Mouse (Mus musculus) neural tube, embryonic 11.5 days (tissue): ENCODE measurements around the gene Gm45623. TPM values are rescaled to one million over a fixed set of nuclear protein-coding genes. Genes with fewer than 3 reads are reported as not detected.

Experiments used
- ATAC-seq: fragments of 200-750 bp; cut with Nextera tagmentation; 2 replicates; pipeline ENCODE4 v1.8.0; 2017; ENCODE audit warnings: moderate number of reproducible peaks, mild to moderate bottlenecking, moderate TSS enrichment, moderate library complexity; ENCODE audit not compliant: insufficient read depth, low FRiP score, low TSS enrichment
- DNase-seq: peaks from one replicate; pipeline ENCODE4 v3.0.0-alpha.2; 2015; ENCODE audit warnings: low spot score
- H3K27ac ChIP-seq: fragments of 300-500 bp; sonication (generic); 2 replicates; pipeline ENCODE4 v1.5.1; 2014; ENCODE audit warnings: low read depth, mild to moderate bottlenecking, low read length
- H3K27me3 ChIP-seq: fragments of 300-500 bp; sonication (generic); 2 replicates; pipeline ENCODE4 v1.6.1; 2014; ENCODE audit warnings: mild to moderate bottlenecking, low read length, mixed read lengths; ENCODE audit not compliant: control insufficient read depth, insufficient read depth
- H3K36me3 ChIP-seq: fragments of 300-500 bp; sonication (generic); 2 replicates; pipeline ENCODE4 v1.6.1; 2014; ENCODE audit warnings: mild to moderate bottlenecking, low read length, moderate library complexity, mixed read lengths; ENCODE audit not compliant: control insufficient read depth, insufficient read depth
- H3K4me1 ChIP-seq: fragments of 300-500 bp; sonication (generic); 2 replicates; pipeline ENCODE4 v1.6.1; 2014; ENCODE audit warnings: low read length, mixed read lengths; ENCODE audit not compliant: control insufficient read depth, insufficient read depth
- H3K4me2 ChIP-seq: fragments of 300-500 bp; sonication (generic); 2 replicates; pipeline ENCODE4 v1.6.1; 2014; ENCODE audit warnings: low read depth, mild to moderate bottlenecking, moderate library complexity
- H3K4me3 ChIP-seq: fragments of 300-500 bp; sonication (generic); 2 replicates; pipeline ENCODE4 v1.5.1; 2014; ENCODE audit warnings: low read depth, low read length
- H3K9ac ChIP-seq: fragments of 300-500 bp; sonication (generic); 2 replicates; pipeline ENCODE4 v1.6.1; 2014; ENCODE audit warnings: mild to moderate bottlenecking, low read length
- H3K9me3 ChIP-seq: fragments of 300-500 bp; sonication (generic); 2 replicates; pipeline ENCODE4 v1.6.1; 2016; ENCODE audit warnings: low read length; ENCODE audit not compliant: control insufficient read depth
- WGBS: fragments of 180-500 bp; shearing (Covaris S2); extraction: QIAGEN DNeasy Blood & Tissue Kit; methylation state at CpG from one replicate; pipeline ENCODE4 v1.1.7; 2014; 5-methylcytosine and 5-hydroxymethylcytosine counted together
- polyA plus RNA-seq: library from polyadenylated mRNA; unstranded; fragments of >200 nt; fragmentation: Nextera tagmentation; extraction: Ambion mirVana; gene quantifications from 2 replicates; pipeline ENCODE4 v1.2.1, GENCODE M21; 2014

Gene Gm45623
- polyA plus RNA-seq, 1 experiment from 2014 or later = not detected

DNA sequence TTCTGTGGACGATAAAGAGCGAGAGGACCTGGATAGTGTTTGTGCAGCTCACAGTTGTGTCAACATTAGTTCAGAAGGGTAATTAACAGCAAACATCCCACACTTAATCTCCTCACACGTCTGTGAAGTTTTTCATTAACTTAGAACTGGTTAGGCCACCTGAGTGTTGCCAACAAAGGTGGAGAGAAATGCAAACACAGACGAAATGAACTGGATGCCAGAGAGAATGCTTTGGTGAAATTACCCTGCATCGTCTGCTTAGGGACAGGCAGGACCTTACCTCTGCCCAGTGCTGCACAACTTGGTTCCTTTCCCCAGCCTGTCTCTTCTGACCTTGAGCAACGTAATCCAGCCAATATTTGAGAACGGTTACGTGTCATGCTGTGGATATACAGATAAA is 6.1 kb downstream of the Gm45623 start:
- no peak for DNase-seq
- H3K27ac ChIP-seq = no peak overlapping the region
- H3K4me3 ChIP-seq = no peak overlapping the region
- no peaks in the 10 kb centered on the region for H3K4me1 ChIP-seq
- no peak for ATAC-seq
- no peaks in the 10 kb centered on the region for H3K9me3 ChIP-seq
- H3K9ac ChIP-seq = no peak overlapping the region
- H3K4me2 ChIP-seq = no peak overlapping the region
- 76% methylated on average over 8 of the region's 8 CpGs for WGBS
- peaks cover 18% of the 10 kb centered on the region for H3K27me3 ChIP-seq
- H3K36me3 ChIP-seq = no peaks in the 10 kb centered on the region; the same call in 1 of the 2 replicates

DNA sequence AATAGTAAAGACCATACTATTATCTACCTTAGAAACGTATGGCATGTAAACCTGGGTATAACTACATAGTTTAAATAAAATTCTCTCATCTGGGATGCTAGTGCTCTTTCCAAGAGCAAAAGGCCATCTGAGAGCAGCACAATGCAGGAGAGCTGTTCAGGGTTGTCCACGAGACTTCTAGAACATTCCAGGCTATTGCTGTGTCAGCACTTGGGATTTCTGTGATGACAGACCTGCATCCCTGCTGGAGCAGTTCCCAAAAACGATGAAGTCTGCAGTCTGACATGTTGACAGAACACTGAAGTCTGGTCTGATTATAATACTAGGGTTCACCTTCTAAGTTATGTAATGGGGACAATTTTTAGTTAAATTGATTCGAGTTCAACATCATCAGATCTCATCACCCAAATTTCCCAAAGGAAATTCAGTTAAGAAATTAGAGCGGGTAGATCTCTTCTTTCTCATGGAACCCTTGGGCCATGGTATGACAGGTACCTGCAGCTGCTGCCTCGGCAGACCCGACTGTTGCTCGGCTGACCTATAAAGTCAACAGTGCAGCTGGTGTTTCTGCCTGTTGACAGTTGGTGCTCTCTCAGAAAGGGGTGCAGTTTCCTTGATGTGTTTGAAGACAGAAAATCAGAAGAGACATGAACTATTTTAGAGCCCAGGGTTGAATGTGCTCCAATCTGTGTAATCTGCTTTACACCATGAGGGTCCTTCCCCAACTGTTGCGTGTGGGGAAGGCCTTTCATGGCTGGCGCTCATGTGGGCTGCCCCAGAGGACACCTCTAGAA is 6.7 kb downstream of the Gm45623 start:
- DNase-seq (no peak), ATAC-seq (no peak)
- 79% methylated on average over 10 of the region's 10 CpGs for WGBS
- no peak overlapping the region for H3K27ac ChIP-seq
- H3K4me3 ChIP-seq = no peak overlapping the region
- peaks cover 12% of the 10 kb centered on the region for H3K27me3 ChIP-seq
- H3K9ac ChIP-seq = no peak overlapping the region
- no peak overlapping the region for H3K4me2 ChIP-seq
- no peaks in the 10 kb centered on the region for H3K9me3 ChIP-seq
- no peaks in the 10 kb centered on the region for H3K4me1 ChIP-seq
- no peaks in the 10 kb centered on the region; the same call in 1 of the 2 replicates for H3K36me3 ChIP-seq

DNA sequence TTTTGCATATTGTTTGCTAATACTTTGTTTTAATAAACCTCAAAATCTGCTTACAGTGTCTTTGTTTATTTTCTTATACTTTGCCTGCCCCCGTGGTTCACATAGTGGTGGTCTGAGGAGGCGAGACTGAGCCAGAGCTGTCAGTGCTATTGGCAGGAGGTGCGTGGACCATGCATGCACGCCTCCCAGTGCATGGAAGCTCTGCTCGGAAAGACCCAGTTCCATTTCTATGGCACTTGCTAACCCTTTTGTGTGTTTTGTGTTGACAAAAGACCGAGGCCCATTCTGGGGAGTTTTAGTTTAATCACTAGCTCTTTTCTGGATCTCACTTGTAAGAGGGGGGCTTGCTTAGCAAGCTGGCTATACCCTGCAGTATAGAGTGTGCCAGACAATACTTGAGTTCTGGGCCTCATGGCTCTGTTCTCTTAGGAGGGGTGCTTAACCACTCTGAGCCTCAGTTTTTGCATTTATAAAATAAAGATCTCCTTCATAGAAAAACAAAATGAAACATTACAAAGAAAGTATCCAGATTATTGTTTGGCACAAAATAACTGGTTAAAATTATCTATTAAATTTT is 11.2 kb downstream of the Gm45623 start:
- ATAC-seq (no peak), DNase-seq (no peak)
- WGBS = 74% methylated on average over 6 of the region's 6 CpGs
- Histone ChIP-seq H3K27ac (no peak overlapping the region), H3K4me2 (no peak overlapping the region), H3K9me3 (no peaks in the 10 kb centered on the region), H3K36me3 (peaks cover 7% of the 10 kb centered on the region), H3K4me3 (no peak overlapping the region), H3K9ac (no peak overlapping the region), H3K27me3 (no peaks in the 10 kb centered on the region), H3K4me1 (no peaks in the 10 kb centered on the region)

DNA sequence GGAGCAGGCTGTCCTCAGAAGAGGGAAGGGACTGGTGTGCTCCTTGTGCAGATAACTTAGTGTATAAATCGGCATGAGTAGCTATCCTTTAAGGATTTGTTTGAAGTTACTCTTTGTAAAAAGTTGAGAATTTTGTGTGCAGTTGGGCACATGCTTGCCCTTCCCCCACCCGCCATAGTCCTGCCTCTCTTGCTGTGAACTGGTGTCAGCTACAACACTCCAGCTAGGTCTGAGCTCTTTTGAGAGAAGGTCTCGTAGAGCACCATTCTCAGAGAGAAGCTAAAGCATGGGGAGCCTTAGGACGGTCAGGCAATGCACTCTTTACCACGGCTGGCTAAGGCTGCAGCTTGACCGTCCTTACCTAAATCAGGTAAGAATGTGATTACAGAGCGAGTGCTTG is 11.9 kb downstream of the Gm45623 start:
- no peaks in the 10 kb centered on the region for H3K4me1 ChIP-seq
- DNase-seq (no peak), ATAC-seq (no peak)
- peaks cover 9% of the 10 kb centered on the region for H3K36me3 ChIP-seq
- no peak overlapping the region for H3K9ac ChIP-seq
- H3K4me3 ChIP-seq = no peak overlapping the region
- H3K4me2 ChIP-seq = no peak overlapping the region
- no peak overlapping the region for H3K27ac ChIP-seq
- H3K9me3 ChIP-seq = no peaks in the 10 kb centered on the region
- no peaks in the 10 kb centered on the region for H3K27me3 ChIP-seq
- 89% methylated on average over 7 of the region's 7 CpGs for WGBS

DNA sequence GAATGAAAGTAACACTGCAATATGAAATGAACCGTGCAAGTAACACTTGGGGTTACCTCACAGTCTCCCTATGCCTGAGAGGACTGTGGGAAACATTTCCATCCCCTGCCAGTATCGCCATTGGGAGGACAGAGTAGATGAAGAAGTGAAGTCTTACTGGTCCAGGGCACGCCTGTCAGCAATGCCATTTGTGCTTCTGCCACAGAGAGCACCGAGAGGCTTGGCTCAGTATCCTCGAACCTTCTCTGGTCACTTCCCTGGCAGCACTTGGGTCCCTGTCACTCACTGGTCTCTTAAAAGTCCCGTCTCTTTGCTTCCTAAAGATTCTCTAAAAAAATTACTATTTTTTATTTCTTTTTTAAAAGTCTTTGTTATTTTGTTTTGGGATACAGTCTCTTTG is 13.1 kb downstream of the Gm45623 start:
- no peaks in the 10 kb centered on the region for H3K9me3 ChIP-seq
- DNase-seq (no peak), ATAC-seq (no peak)
- no peaks in the 10 kb centered on the region for H3K27me3 ChIP-seq
- no peaks in the 10 kb centered on the region for H3K4me1 ChIP-seq
- no peak overlapping the region for H3K4me2 ChIP-seq
- no peak overlapping the region for H3K27ac ChIP-seq
- peaks cover 9% of the 10 kb centered on the region for H3K36me3 ChIP-seq
- WGBS = 86% methylated on average over 6 of the region's 6 CpGs
- no peak overlapping the region for H3K9ac ChIP-seq
- no peak overlapping the region for H3K4me3 ChIP-seq

DNA sequence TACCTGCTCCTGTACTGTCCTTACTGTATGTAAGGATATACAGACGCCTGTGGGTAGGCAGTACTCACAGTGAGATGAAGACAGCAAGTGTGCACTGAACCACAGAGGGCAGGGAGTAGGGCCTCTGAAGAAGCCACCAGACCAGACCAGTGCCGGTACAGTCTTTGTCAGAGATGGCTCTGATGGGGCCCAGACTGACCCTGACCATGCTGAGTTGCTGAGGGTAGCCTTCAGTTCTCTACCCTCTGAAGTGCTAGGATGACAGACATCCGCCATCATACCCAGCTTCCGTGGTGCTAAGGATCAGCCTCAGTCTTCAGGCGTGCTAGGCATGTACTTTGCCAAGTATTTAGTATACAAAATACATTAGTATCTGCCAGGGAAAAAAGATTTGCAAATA is 14.1 kb downstream of the Gm45623 start:
- ATAC-seq = no peak
- Histone ChIP-seq H3K4me2 (no peak overlapping the region), H3K4me3 (no peak overlapping the region), H3K4me1 (no peaks in the 10 kb centered on the region), H3K9ac (no peak overlapping the region), H3K36me3 (peaks cover 9% of the 10 kb centered on the region), H3K9me3 (no peaks in the 10 kb centered on the region), H3K27ac (no peak overlapping the region), H3K27me3 (no peaks in the 10 kb centered on the region)
- no peak for DNase-seq
- 93% methylated on average over 5 of the region's 5 CpGs for WGBS

DNA sequence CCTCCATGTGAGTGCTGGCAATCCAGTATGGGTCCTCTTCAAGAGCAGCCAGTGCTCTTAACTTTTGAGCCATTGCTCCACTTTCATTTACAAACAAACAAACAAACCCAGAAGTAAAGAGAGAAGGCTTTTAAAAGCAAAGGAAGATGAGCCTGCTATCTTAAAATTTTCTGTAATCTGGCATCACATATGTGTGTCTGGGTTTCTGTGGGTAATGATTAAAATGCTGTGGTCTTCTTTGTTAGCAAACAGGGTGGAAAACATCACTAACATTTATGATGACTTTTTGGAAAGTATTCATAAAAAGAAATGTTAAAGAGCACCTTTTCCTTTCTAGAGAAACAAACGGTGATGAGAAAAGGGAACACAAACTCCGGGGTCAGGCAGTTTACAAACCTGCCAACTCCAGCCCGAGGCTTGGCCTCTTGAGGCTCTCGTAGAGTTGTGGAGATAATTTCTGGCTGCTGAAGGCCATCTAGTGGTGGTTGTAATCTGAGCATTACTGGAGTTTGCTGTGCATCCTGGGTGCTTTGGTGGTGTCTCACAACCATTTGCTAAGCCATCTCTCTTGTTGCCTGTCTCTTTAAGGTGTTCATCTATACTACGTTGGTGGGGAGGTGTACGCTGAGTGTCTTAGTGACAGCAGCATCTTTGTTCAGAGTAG is 18.3 kb downstream of the Gm45623 start:
- DNase-seq (no peak), ATAC-seq (no peak)
- H3K4me1 ChIP-seq = no peaks in the 10 kb centered on the region
- no peaks in the 10 kb centered on the region for H3K27me3 ChIP-seq
- WGBS = 68% methylated on average over 6 of the region's 6 CpGs
- H3K9ac ChIP-seq = no peak overlapping the region
- no peaks in the 10 kb centered on the region for H3K9me3 ChIP-seq
- H3K27ac ChIP-seq = no peak overlapping the region
- no peak overlapping the region for H3K4me3 ChIP-seq
- H3K36me3 ChIP-seq = peaks cover 14% of the 10 kb centered on the region
- H3K4me2 ChIP-seq = no peak overlapping the region

DNA sequence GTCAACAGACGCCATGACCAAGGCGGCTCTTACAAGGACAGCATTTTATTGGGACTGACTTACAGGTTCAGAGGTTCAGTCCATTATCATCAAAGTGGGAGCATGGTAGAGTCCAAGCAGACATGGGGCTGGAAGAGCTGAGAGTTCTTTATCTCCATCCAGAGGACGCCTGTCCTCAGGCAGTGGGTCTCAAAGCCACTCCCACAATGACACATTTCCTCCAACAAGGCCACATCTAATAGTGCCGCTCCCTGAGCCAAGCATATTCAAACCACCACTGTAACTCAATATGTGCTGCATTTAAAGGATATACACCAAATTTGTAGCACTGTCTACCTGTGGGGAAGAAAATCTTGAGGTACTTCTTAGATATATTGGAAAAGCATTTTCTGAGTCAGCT is 19.0 kb downstream of the Gm45623 start:
- Histone ChIP-seq H3K9ac (no peak overlapping the region), H3K9me3 (no peaks in the 10 kb centered on the region), H3K4me3 (no peak overlapping the region), H3K4me2 (no peak overlapping the region), H3K27me3 (no peaks in the 10 kb centered on the region), H3K27ac (no peak overlapping the region), H3K4me1 (no peaks in the 10 kb centered on the region), H3K36me3 (peaks cover 15% of the 10 kb centered on the region)
- DNase-seq (no peak), ATAC-seq (no peak)
- WGBS = 89% methylated on average over 4 of the region's 4 CpGs

DNA sequence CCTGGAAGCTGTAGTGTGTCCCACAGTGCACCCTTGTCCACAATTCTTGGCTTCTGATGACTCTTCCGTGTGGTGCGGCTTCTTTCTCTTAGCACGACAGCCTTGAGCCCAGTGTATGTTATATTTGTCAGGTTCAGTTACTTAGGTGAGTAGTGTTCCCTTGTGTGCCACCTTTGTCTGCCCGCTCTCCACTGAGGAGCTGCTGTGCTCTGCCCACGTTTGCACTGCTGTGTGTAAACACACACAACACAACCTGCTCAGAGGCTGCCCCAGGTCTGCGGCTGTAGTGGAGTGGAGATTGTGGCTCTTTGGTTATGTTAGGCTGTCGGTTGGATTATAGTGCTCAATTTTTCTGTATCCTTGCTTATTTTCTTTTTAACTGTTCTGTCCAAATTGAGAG is 24.6 kb downstream of the Gm45623 start:
- Histone ChIP-seq H3K4me2 (no peak overlapping the region), H3K27me3 (no peaks in the 10 kb centered on the region), H3K36me3 (peaks cover 19% of the 10 kb centered on the region), H3K9ac (no peak overlapping the region), H3K9me3 (no peaks in the 10 kb centered on the region), H3K27ac (no peak overlapping the region), H3K4me1 (no peaks in the 10 kb centered on the region), H3K4me3 (no peak overlapping the region)
- DNase-seq (no peak), ATAC-seq (no peak)
- 98% methylated on average over 7 of the region's 7 CpGs for WGBS
